Mouse (Mus musculus) C2C12 (cell line): ENCODE measurements around the gene Specc1.

Experiments
- CEBPB ChIP-seq: IDR thresholded peaks from one replicate; pipeline ENCODE4 v1.6.1; 2011; ENCODE audit warnings: low read depth, mild to moderate bottlenecking, control low read depth, moderate library complexity
- CTCF ChIP-seq: IDR thresholded peaks from one replicate; pipeline ENCODE4 v1.5.1; 2011; ENCODE audit not compliant: control insufficient read depth, insufficient read depth, insufficient read length
- MAX ChIP-seq: IDR thresholded peaks from one replicate; pipeline ENCODE4 v1.6.1; 2011; ENCODE audit warnings: mild to moderate bottlenecking, control low read depth
- MYOG ChIP-seq: IDR thresholded peaks from one replicate; pipeline ENCODE4 v1.6.1; 2011; ENCODE audit not compliant: control insufficient read depth, insufficient read length; ENCODE audit errors: extremely low read depth
- USF1 ChIP-seq: IDR thresholded peaks from one replicate; pipeline ENCODE4 v1.6.1; 2011; ENCODE audit warnings: low read depth, mild to moderate bottlenecking, control low read depth, moderate library complexity

GRCm38 (mm10) chr11:62001977-62002376, 45.4 kb downstream of the Specc1 start:
- TF ChIP-seq CEBPB (no peak), CTCF (no peak), MAX (no peak), MYOG (no peak), USF1 (no peak)
